Mouse (Mus musculus): ENCODE data around the gene Gm29110. TPM values are rescaled to one million over a fixed set of nuclear protein-coding genes. Genes with fewer than 3 reads are reported as not detected.
"Not testable (repeated sequence)": the region's sequence is repeated elsewhere in the genome, so short reads cannot be mapped to it uniquely, and the experiment has no call there.

Gene Gm29110
- not detected in 2 replicates for polyA plus RNA-seq (2016; fragmentation: Nextera tagmentation; extraction: Ambion mirVana)

GRCm38 (mm10) chrY:74470231-74470630, at the start of gene Gm29110:
Gene Gm29110, plus strand, starts transcription at chrY:74470531.
- not testable (repeated sequence) for H3K27ac ChIP-seq; H3K27me3 ChIP-seq (replicated peaks); H3K4me2 ChIP-seq (replicated peaks); H3K36me3 ChIP-seq; H3K9ac ChIP-seq; H3K4me3 ChIP-seq; H3K4me1 ChIP-seq; ATAC-seq (ENCODE audit: low FRiP score, low read depth); H3K9me3 ChIP-seq
- WGBS: 89% methylated on average over 5 of the region's 6 CpGs

Other genes with a start within 250 kb of the Gm29110 start
- gene Gm21913, start 153.4 kb downstream of the Gm29110 start, polyA plus RNA-seq (2016; fragmentation: Nextera tagmentation; extraction: Ambion mirVana): not detected in 2 replicates

Data from neural tube, embryonic 12.5 days (tissue).